Mouse (Mus musculus): ENCODE results near the gene Ang5.
"Not testable (repeated sequence)": the region's sequence is repeated elsewhere in the genome, so short reads cannot be mapped to it uniquely, and the experiment has no call there.

The Ang5 gene

GRCm38 (mm10) chr14:43956769-43957168 lies at the start of gene Ang5:
Gene Ang5, plus strand, starts transcription at chr14:43957069.
- DNase-seq: not testable (repeated sequence)

GRCm38 (mm10) chr14:43918214-43918613 lies 38.7 kb upstream of the Ang5 start:
- not testable (repeated sequence) for DNase-seq

- DNase-seq: not testable (repeated sequence)
Measured at GRCm38 (mm10) chr14:43923459-43923858, 33.4 kb upstream of the Ang5 start, which contains the start of gene Ear10. Gene Ear10, minus strand, starts transcription at chr14:43923559.

GRCm38 (mm10) chr14:43924688-43925403 lies 32.0 kb upstream of the Ang5 start, which contains the start of gene Gm8113:
Gene Gm8113, plus strand, starts transcription at chr14:43925390.
- DNase-seq: peak; percentile 56

GRCm38 (mm10) chr14:43925404-43925950 lies 31.4 kb upstream of the Ang5 start:
- not testable (repeated sequence) for DNase-seq

GRCm38 (mm10) chr14:43932991-43933390 lies 23.9 kb upstream of the Ang5 start:
- peak; percentile 31 for DNase-seq

- DNase-seq: not testable (repeated sequence)
Measured at GRCm38 (mm10) chr14:43933399-43933798, 23.5 kb upstream of the Ang5 start.

GRCm38 (mm10) chr14:43953382-43953781 lies 3.5 kb upstream of the Ang5 start:
- not testable (repeated sequence) for DNase-seq

GRCm38 (mm10) chr14:43955074-43955473 lies 1.8 kb upstream of the Ang5 start:
- DNase-seq: not testable (repeated sequence)

- DNase-seq: no peak
Measured at GRCm38 (mm10) chr14:43983454-43983853, 26.6 kb downstream of the Ang5 start.

- peak; percentile 66 for DNase-seq
Measured at GRCm38 (mm10) chr14:43983897-43984296, 27.0 kb downstream of the Ang5 start.

- DNase-seq: no peak
Measured at GRCm38 (mm10) chr14:43986147-43986546, 29.3 kb downstream of the Ang5 start.

GRCm38 (mm10) chr14:43987404-43987803 lies 30.5 kb downstream of the Ang5 start:
- DNase-seq: peak; percentile 80

- DNase-seq: not testable (repeated sequence)
Measured at GRCm38 (mm10) chr14:43998455-43999000, 41.7 kb downstream of the Ang5 start.

- no peak for DNase-seq
Measured at GRCm38 (mm10) chr14:44001600-44001999, 44.7 kb downstream of the Ang5 start.

GRCm38 (mm10) chr14:44002169-44002568 lies 45.3 kb downstream of the Ang5 start, which contains the start of gene Ang6:
Gene Ang6, minus strand, starts transcription at chr14:44002269.
- no peak for DNase-seq

GRCm38 (mm10) chr14:44008021-44008420 lies 51.2 kb downstream of the Ang5 start:
- DNase-seq: not testable (repeated sequence)

- DNase-seq: not testable (repeated sequence)
Measured at GRCm38 (mm10) chr14:44009686-44010085, 52.8 kb downstream of the Ang5 start.

Data from right cerebral cortex, postnatal 14 days (tissue).